Mouse (Mus musculus): ENCODE results near the gene Rpl23a.

GRCm38 (mm10) chr11:78182961-78183844 lies at the start of gene Rpl23a:
- TF ChIP-seq CEBPB (IDR thresholded peaks at IDR 0.05; ENCODE audit: low read depth), result no peak
- TF ChIP-seq CTCF (IDR thresholded peaks at IDR 0.05; ENCODE audit: control insufficient read depth, insufficient read depth, insufficient read length), result no peak
- TF ChIP-seq MYOD1 (IDR thresholded peaks at IDR 0.05; ENCODE audit: control insufficient read depth, insufficient read length, low read depth), result no peak
- TF ChIP-seq MAX (IDR thresholded peaks at IDR 0.05), result peak; percentile 68
